In the genomic region with DNA sequence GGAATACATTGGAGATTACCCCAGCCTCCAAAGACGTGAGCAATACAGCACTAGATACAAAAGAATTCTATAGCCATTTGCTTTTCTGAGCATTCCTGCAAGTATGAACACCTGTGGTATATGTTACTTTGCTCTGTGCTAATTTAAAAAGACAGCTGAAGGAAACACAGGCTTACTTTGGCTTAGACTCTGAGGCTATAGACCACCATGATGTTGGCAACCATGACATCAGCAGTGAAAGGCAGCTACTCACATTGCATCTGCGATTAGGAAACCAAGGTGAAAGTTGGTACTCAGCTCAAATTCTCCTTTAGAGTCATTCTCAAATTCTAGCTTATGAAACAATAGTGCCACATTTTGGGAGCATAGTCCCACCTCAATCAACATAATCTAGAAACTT, we compare ENCODE assay signal across 21 mouse cellular contexts.
"Had no signal": no experiment of that assay in that cellular context is flagged by ENCODE, and none has a peak within 500 bp of the region (broad histone marks: within the 10 kb centered on the region; RNA-seq: fewer than 3 reads in every experiment).

No protein-coding gene starts in this region.

- ATAC-seq: intestine, embryonic 15.5 days; liver, embryonic 12.5 days had no signal

- H3K27ac ChIP-seq: intestine, embryonic 15.5 days; kidney, embryonic 15.5 days; left cerebral cortex, adult 2 months; limb, embryonic 12.5 days; liver, embryonic 12.5 days; liver, embryonic 15.5 days; midbrain, embryonic 10.5 days; stomach, postnatal 0 days had no signal

- H3K27me3 ChIP-seq: intestine, embryonic 15.5 days; kidney, embryonic 15.5 days; limb, embryonic 12.5 days; liver, embryonic 12.5 days; liver, embryonic 15.5 days; megakaryocyte, embryonic 14.5 days had no signal

- H3K9me3 ChIP-seq: intestine, embryonic 15.5 days; kidney, embryonic 15.5 days; limb, embryonic 12.5 days; liver, embryonic 12.5 days; liver, embryonic 15.5 days; midbrain, embryonic 10.5 days had no signal

- H3K4me2 ChIP-seq: intestine, embryonic 15.5 days; kidney, embryonic 15.5 days; limb, embryonic 12.5 days; liver, embryonic 12.5 days; liver, embryonic 15.5 days had no signal

- H3K9ac ChIP-seq: intestine, embryonic 15.5 days; kidney, embryonic 15.5 days; limb, embryonic 12.5 days; liver, embryonic 12.5 days; liver, embryonic 15.5 days had no signal

- H3K36me3 ChIP-seq: intestine, embryonic 15.5 days; kidney, embryonic 15.5 days; limb, embryonic 12.5 days; liver, embryonic 12.5 days; liver, embryonic 15.5 days; midbrain, embryonic 10.5 days had no signal

- H3K4me1 ChIP-seq: intestine, embryonic 15.5 days; kidney, embryonic 15.5 days; limb, embryonic 12.5 days; liver, embryonic 12.5 days; liver, embryonic 15.5 days; midbrain, embryonic 10.5 days had no signal

- H3K4me3 ChIP-seq: intestine, embryonic 15.5 days; kidney, embryonic 15.5 days; left cerebral cortex, adult 2 months; limb, embryonic 12.5 days; liver, embryonic 12.5 days; liver, embryonic 15.5 days; megakaryocyte, embryonic 14.5 days; midbrain, embryonic 10.5 days had no signal

- DNase-seq: kidney, adult 11 months; kidney, adult 8-10 months; kidney, postnatal 10 days; kidney, postnatal 36 days; layer of hippocampus, postnatal 36 days; liver; lung, adult 2 months; lung, postnatal 36 days; midbrain, embryonic 14.5 days; thymus, adult 2 months; thymus, postnatal 14 days; thymus, postnatal 4 days had no signal
